Mouse (Mus musculus) heart, embryonic 12.5 days (tissue): ENCODE measurements around the gene 4921539E11Rik. TPM values are rescaled to one million over a fixed set of nuclear protein-coding genes. Genes with fewer than 3 reads are reported as not detected.
A peak's percentile ranks its signal among the peaks of the same experiment; 100 is the strongest.

Experiments
- ATAC-seq: fragments of 200-750 bp; cut with Nextera tagmentation; 2 replicates; pipeline ENCODE4 v1.8.0; 2017; ENCODE audit warnings: moderate TSS enrichment, moderate library complexity; ENCODE audit not compliant: insufficient number of reproducible peaks, low FRiP score
- H3K27ac ChIP-seq: fragments of 300-500 bp; sonication (generic); 2 replicates; pipeline ENCODE4 v1.5.1; 2016; ENCODE audit warnings: mild to moderate bottlenecking, moderate library complexity; ENCODE audit not compliant: poor library complexity, severe bottlenecking
- H3K27me3 ChIP-seq: fragments of 300-500 bp; sonication (generic); replicated peaks from 2 replicates; pipeline ENCODE4 v1.6.1; 2016; ENCODE audit warnings: mild to moderate bottlenecking, moderate library complexity
- H3K36me3 ChIP-seq: fragments of 300-500 bp; sonication (generic); 2 replicates; pipeline ENCODE4 v1.6.1; 2016; ENCODE audit warnings: mild to moderate bottlenecking, moderate library complexity
- H3K4me1 ChIP-seq: fragments of 300-500 bp; sonication (generic); replicated peaks from 2 replicates; pipeline ENCODE4 v1.6.1; 2016; ENCODE audit warnings: mild to moderate bottlenecking
- H3K4me2 ChIP-seq: fragments of 300-500 bp; sonication (generic); 2 replicates; pipeline ENCODE4 v1.6.1; 2016; ENCODE audit warnings: mild to moderate bottlenecking, moderate library complexity
- H3K4me3 ChIP-seq: fragments of 300-500 bp; sonication (generic); 2 replicates; pipeline ENCODE4 v1.5.1; 2016; ENCODE audit warnings: mild to moderate bottlenecking
- H3K9ac ChIP-seq: fragments of 300-500 bp; sonication (generic); 2 replicates; pipeline ENCODE4 v1.6.1; 2016; ENCODE audit warnings: mild to moderate bottlenecking, moderate library complexity
- H3K9me3 ChIP-seq: fragments of 300-500 bp; sonication (generic); replicated peaks from 2 replicates; pipeline ENCODE4 v1.6.1; 2016; ENCODE audit warnings: mild to moderate bottlenecking, moderate library complexity
- WGBS: fragments of 180-500 bp; shearing (Covaris S2); methylation state at CpG from one replicate; pipeline ENCODE4 v1.1.7; 2016; 5-methylcytosine and 5-hydroxymethylcytosine counted together
- polyA plus RNA-seq: library from polyadenylated mRNA; unstranded; fragments of >200 nt; fragmentation: Nextera tagmentation; extraction: Ambion mirVana; gene quantifications from 2 replicates; pipeline ENCODE4 v1.2.1, GENCODE M21; 2016

Gene 4921539E11Rik
- polyA plus RNA-seq, result not detected in 2 replicates

GRCm38 (mm10) chr4:103290763-103291162 is at the start of gene 4921539E11Rik:
4921539E11Rik (minus strand) TSS chr4:103290863.
- H3K9ac ChIP-seq, result no peak within 1 kb of the TSS
- no peaks in the 10 kb centered on the region for H3K9me3 ChIP-seq
- no peaks in the 10 kb centered on the region for H3K27me3 ChIP-seq
- H3K27ac ChIP-seq, result no peak within 1 kb of the TSS
- ATAC-seq, result no peak
- no peaks in the 10 kb centered on the region for H3K4me1 ChIP-seq
- no peak within 1 kb of the TSS for H3K4me3 ChIP-seq
- no peak within 1 kb of the TSS for H3K4me2 ChIP-seq
- H3K36me3 ChIP-seq, result no peaks in the 10 kb centered on the region
- WGBS, result 71% methylated on average over 2 of the region's 2 CpGs

GRCm38 (mm10) chr4:103335134-103335533 is 44.5 kb upstream of the 4921539E11Rik start:
- H3K36me3 ChIP-seq, result peaks cover 21% of the 10 kb centered on the region
- no peak overlapping the region for H3K4me3 ChIP-seq
- H3K4me1 ChIP-seq, result no peaks in the 10 kb centered on the region
- H3K4me2 ChIP-seq, result no peak overlapping the region
- H3K9me3 ChIP-seq, result no peaks in the 10 kb centered on the region
- no peak for ATAC-seq
- WGBS, result 86% methylated on average over 5 of the region's 5 CpGs
- no peak overlapping the region for H3K9ac ChIP-seq
- no peaks in the 10 kb centered on the region for H3K27me3 ChIP-seq
- H3K27ac ChIP-seq, result no peak overlapping the region

- H3K9ac ChIP-seq, result no peak overlapping the region
- H3K4me3 ChIP-seq, result no peak overlapping the region
- H3K4me2 ChIP-seq, result no peak overlapping the region
- no peaks in the 10 kb centered on the region for H3K27me3 ChIP-seq
- H3K9me3 ChIP-seq, result no peaks in the 10 kb centered on the region
- peaks cover 21% of the 10 kb centered on the region for H3K36me3 ChIP-seq
- no peak for ATAC-seq
- H3K27ac ChIP-seq, result no peak overlapping the region; the same call in 1 of the 2 replicates
- 57% methylated on average over 6 of the region's 6 CpGs for WGBS
- H3K4me1 ChIP-seq, result peaks cover 7% of the 10 kb centered on the region; the same call in 1 of the 2 replicates
These were observed 38.7 kb upstream of the 4921539E11Rik start for GRCm38 (mm10) chr4:103329348-103329747.

- ATAC-seq, result no peak
- Histone ChIP-seq H3K9ac (no peak overlapping the region), H3K4me3 (no peak overlapping the region), H3K27me3 (no peaks in the 10 kb centered on the region), H3K4me1 (peaks cover 7% of the 10 kb centered on the region; the same call in 1 of the 2 replicates), H3K36me3 (peaks cover 7% of the 10 kb centered on the region), H3K9me3 (no peaks in the 10 kb centered on the region), H3K4me2 (no peak overlapping the region), H3K27ac (no peak overlapping the region)
- 69% methylated on average over 3 of the region's 3 CpGs for WGBS
These were observed 36.3 kb upstream of the 4921539E11Rik start for GRCm38 (mm10) chr4:103326994-103327393.

- Histone ChIP-seq H3K9me3 (no peaks in the 10 kb centered on the region), H3K27me3 (no peaks in the 10 kb centered on the region), H3K4me3 (no peak overlapping the region), H3K27ac (no peak overlapping the region), H3K4me1 (peaks cover 7% of the 10 kb centered on the region; the same call in 1 of the 2 replicates), H3K4me2 (no peak overlapping the region), H3K9ac (no peak overlapping the region), H3K36me3 (no peaks in the 10 kb centered on the region)
- no peak for ATAC-seq
- WGBS, result 60% methylated on average over 17 of the region's 17 CpGs
These were observed 34.2 kb upstream of the 4921539E11Rik start for GRCm38 (mm10) chr4:103324688-103325451.

- no peak overlapping the region for H3K27ac ChIP-seq
- no peaks in the 10 kb centered on the region; the same call in 1 of the 2 replicates for H3K4me1 ChIP-seq
- 68% methylated on average over 6 of the region's 6 CpGs for WGBS
- no peaks in the 10 kb centered on the region for H3K9me3 ChIP-seq
- ATAC-seq, result no peak
- no peaks in the 10 kb centered on the region; the same call in 1 of the 2 replicates for H3K36me3 ChIP-seq
- no peak overlapping the region for H3K4me3 ChIP-seq
- H3K4me2 ChIP-seq, result no peak overlapping the region
- no peaks in the 10 kb centered on the region for H3K27me3 ChIP-seq
- H3K9ac ChIP-seq, result no peak overlapping the region
These were observed 30.8 kb upstream of the 4921539E11Rik start for GRCm38 (mm10) chr4:103321461-103321860.

- no peaks in the 10 kb centered on the region for H3K27me3 ChIP-seq
- no peak overlapping the region for H3K4me2 ChIP-seq
- no peaks in the 10 kb centered on the region; the same call in 1 of the 2 replicates for H3K36me3 ChIP-seq
- no peak for ATAC-seq
- peaks cover 3% of the 10 kb centered on the region for H3K4me1 ChIP-seq
- WGBS, result 84% methylated on average over 4 of the region's 4 CpGs
- no peak overlapping the region for H3K4me3 ChIP-seq
- H3K27ac ChIP-seq, result no peak overlapping the region
- H3K9ac ChIP-seq, result no peak overlapping the region
- H3K9me3 ChIP-seq, result no peaks in the 10 kb centered on the region
These were observed 25.2 kb upstream of the 4921539E11Rik start for GRCm38 (mm10) chr4:103315861-103316260.

- Histone ChIP-seq H3K9me3 (no peaks in the 10 kb centered on the region), H3K4me1 (peaks cover 3% of the 10 kb centered on the region), H3K9ac (peak overlapping the region; percentile 78; the same call in 1 of the 2 replicates), H3K27ac (no peak overlapping the region), H3K4me2 (peak overlapping the region; percentile 70), H3K27me3 (no peaks in the 10 kb centered on the region), H3K36me3 (no peaks in the 10 kb centered on the region; the same call in 1 of the 2 replicates), H3K4me3 (peak overlapping the region; percentile 68)
- 52% methylated on average over 3 of the region's 3 CpGs for WGBS
- no peak for ATAC-seq
These were observed 23.9 kb upstream of the 4921539E11Rik start for GRCm38 (mm10) chr4:103314526-103314910.

- Histone ChIP-seq H3K27ac (peak within 1 kb of the TSS; percentile 95), H3K4me1 (peaks cover 3% of the 10 kb centered on the region), H3K4me3 (peak within 1 kb of the TSS; percentile 68), H3K27me3 (no peaks in the 10 kb centered on the region), H3K9ac (peak within 1 kb of the TSS; percentile 78), H3K4me2 (peak within 1 kb of the TSS; percentile 70), H3K9me3 (no peaks in the 10 kb centered on the region), H3K36me3 (no peaks in the 10 kb centered on the region; the same call in 1 of the 2 replicates)
- ATAC-seq, result peak; percentile 99
- 0% methylated on average over 59 of the region's 61 CpGs for WGBS
These were observed 23.2 kb upstream of the 4921539E11Rik start, which contains the start of gene Oma1 for GRCm38 (mm10) chr4:103313587-103314525. Oma1 (plus strand) TSS chr4:103313812.

- no peaks in the 10 kb centered on the region for H3K4me1 ChIP-seq
These were observed 13.2 kb upstream of the 4921539E11Rik start for GRCm38 (mm10) chr4:103303851-103304250.

GRCm38 (mm10) chr4:103299342-103299741 is 8.7 kb upstream of the 4921539E11Rik start:
- no peak overlapping the region for H3K27ac ChIP-seq
- H3K27me3 ChIP-seq, result 0 out of 2 replicates have a peak, but pooled peaks cover 3% of the 10 kb centered on the region
- H3K4me3 ChIP-seq, result no peak overlapping the region
- no peak overlapping the region for H3K9ac ChIP-seq
- H3K4me1 ChIP-seq, result no peaks in the 10 kb centered on the region
- no peaks in the 10 kb centered on the region for H3K36me3 ChIP-seq
- ATAC-seq, result no peak
- H3K9me3 ChIP-seq, result no peaks in the 10 kb centered on the region
- no peak overlapping the region for H3K4me2 ChIP-seq
- 69% methylated on average over 10 of the region's 10 CpGs for WGBS

More at GRCm38 (mm10) chr4:103303851-103304250, 13.2 kb upstream of the 4921539E11Rik start:
- no peak for ATAC-seq
- Histone ChIP-seq H3K36me3 (no peaks in the 10 kb centered on the region), H3K27me3 (no peaks in the 10 kb centered on the region), H3K4me2 (no peak overlapping the region), H3K9ac (no peak overlapping the region), H3K4me3 (no peak overlapping the region), H3K9me3 (no peaks in the 10 kb centered on the region), H3K27ac (no peak overlapping the region)
- 82% methylated on average over 1 of the region's 1 CpGs for WGBS
